Mouse (Mus musculus) lung, postnatal 0 days (tissue): ENCODE measurements around the gene Anxa6.

Experiments
- CTCF ChIP-seq: IDR thresholded peaks from 2 replicates; pipeline ENCODE4 v1.5.1; 2016; ENCODE audit warnings: antibody characterized with exemption, mild to moderate bottlenecking
- EP300 ChIP-seq: IDR thresholded peaks from 2 replicates; pipeline ENCODE4 v1.6.1; 2016; ENCODE audit warnings: antibody characterized with exemption, mild to moderate bottlenecking, control low read depth

DNA sequence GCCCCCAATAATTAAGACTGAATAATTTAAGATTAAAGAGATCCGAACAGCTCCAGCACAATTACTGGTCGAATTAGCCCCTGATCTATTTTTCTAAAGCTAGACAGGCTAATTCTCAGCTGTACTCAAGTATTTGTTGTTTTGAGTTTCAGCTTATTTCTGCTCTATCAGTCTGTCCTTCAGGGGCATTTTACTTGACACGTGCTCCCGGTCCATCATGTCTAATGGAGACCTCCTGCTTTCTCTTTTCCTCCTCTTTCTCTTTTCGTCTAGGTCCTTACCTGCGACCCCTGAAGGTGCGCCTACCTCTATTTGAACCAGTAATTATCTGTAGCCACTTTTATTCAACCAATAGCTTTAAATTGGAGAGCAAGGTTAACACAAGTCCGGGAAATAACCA, 78.5 kb downstream of the Anxa6 start:
- TF ChIP-seq CTCF: no peak
- TF ChIP-seq EP300: no peak
